Mouse (Mus musculus) heart, postnatal 25 days (tissue): ENCODE measurements at regions not wholly inside any gene's neighbourhood (a gene's known extent, or its start where the extent isn't known, plus 50 kb on each side); places are given as distances from the start of the nearest gene placed in this dataset.
"Not testable (repeated sequence)": the region's sequence is repeated elsewhere in the genome, so short reads cannot be mapped to it uniquely, and the experiment has no call there.

Source experiments
- DNase-seq: peaks from one replicate; pipeline ENCODE4 v3.0.0; 2022; ENCODE audit warnings: low spot score
- intact Hi-C: fragments of 180-260 bp; cut with DNase I; formaldehyde crosslinking; loops from one replicate; pipeline ENCODE4 v1.15.1; 2025

DNA sequence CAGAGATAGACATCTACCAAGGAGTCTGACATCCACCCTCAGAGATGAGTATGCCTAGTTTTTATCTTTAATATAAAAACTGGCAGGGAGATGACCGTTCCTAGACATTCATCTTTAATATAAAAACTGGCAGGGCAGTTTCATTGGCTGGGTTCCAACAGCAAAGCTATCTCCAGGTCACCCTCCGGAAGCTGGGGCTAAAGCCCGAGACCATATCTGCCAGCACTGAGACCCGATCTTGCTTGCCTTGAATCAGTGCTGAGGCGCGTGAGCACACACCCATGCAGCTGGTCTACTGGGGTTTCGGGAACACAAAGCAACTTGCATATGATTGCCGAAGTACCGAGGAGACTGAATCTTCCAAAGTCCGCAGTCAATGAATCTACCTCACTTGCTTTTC lies 144.5 kb upstream of the Dapk1 start:
- intact Hi-C loops, result no loop called here
- DNase-seq, result no peak

DNA sequence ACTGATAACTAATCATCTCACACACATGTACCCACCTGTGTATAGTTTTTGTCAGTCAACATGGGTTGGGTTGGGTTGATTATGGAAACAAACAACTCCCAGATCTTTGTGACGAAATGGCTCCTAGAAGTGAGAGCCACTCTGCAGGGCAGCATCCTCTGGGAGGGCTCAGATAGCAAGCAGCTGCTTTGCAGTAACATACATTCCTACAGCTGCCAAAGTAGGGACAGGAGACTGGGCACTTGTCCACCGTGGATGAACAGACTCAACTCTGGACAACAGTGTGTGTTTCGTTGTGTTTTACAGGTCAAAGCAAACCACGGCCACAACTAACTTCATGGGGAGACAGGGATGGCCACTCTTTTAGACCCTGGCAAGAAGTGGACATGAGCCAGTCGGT lies 142.7 kb upstream of the Dapk1 start:
- no peak for DNase-seq
- intact Hi-C loops, result no loop called here

DNA sequence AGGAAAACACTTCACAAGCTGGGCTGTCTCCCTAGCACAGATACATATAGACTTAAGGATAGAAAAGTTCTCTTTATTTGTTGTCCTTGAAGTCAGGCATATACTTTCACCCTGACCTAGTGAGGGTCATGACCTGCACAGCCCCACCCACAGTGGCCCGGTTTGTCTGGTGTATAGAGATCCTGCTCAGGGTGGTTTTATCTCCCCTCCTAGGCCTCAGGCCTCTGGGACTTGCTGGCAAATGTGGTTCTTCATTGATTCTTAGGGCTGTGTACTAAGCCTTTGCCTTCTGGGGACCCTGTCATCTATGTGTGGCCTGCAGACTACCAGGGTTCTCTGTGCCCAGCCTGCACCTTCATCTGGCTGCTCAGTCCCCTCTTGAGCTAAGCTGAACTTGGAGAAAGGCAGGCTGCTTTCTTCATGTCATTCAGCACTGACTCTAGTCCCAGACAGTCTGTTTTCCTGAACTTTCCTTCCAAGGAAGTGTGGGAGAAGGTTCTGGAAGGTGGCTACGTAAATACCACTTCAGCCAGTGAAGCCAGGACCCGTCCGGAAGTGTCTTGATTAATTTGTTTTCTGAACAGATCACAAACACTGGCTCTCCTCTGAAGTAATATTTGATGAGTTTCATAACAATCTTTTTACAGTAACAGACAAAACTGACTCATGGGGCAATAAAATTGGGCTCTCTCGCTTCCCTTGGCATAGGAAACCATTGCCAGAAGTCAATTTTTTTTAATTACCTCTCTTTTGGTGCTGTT lies 135.0 kb upstream of the Dapk1 start:
- intact Hi-C loops, result no loop called here
- no peak for DNase-seq

DNA sequence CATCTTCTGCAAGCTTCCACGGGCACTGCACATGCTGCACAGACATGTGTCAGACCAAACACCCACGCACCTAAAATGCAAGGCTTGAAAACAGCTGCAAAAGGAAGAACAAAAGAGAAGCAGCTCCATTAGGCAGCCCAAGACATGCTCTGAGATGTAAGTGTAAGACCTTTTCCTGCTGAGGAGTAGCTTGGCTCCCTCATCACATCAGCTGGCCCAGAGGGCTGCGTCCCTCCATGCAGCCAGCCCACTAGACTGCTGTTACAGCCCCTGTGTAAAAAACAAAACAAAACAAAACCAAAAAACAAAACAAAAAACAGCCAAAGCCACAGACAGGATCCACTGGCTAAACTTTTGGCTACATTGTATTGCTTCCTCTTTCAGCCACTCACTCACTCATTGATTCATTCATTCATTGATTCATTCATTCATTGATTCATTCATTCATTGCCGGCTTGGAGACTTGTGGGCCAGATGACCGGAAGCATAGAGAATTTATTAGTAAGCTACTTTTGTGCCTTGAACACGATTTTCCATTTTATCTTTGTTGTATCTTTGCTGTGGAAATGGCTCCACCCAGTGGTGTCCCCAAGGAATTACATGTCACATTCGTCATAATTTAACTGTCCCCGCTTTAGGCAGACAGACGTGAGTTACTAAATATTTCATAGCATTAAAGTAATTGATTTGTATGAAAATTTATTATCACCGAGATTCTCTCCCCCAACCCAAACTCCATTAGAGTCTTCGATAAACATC lies 133.7 kb upstream of the Dapk1 start:
- intact Hi-C loops, result loop anchor here (1.0 to 2.0 kb wide), 4 partner anchors 289 to 625 kb away; no protein-coding TSS in a partner anchor

DNA sequence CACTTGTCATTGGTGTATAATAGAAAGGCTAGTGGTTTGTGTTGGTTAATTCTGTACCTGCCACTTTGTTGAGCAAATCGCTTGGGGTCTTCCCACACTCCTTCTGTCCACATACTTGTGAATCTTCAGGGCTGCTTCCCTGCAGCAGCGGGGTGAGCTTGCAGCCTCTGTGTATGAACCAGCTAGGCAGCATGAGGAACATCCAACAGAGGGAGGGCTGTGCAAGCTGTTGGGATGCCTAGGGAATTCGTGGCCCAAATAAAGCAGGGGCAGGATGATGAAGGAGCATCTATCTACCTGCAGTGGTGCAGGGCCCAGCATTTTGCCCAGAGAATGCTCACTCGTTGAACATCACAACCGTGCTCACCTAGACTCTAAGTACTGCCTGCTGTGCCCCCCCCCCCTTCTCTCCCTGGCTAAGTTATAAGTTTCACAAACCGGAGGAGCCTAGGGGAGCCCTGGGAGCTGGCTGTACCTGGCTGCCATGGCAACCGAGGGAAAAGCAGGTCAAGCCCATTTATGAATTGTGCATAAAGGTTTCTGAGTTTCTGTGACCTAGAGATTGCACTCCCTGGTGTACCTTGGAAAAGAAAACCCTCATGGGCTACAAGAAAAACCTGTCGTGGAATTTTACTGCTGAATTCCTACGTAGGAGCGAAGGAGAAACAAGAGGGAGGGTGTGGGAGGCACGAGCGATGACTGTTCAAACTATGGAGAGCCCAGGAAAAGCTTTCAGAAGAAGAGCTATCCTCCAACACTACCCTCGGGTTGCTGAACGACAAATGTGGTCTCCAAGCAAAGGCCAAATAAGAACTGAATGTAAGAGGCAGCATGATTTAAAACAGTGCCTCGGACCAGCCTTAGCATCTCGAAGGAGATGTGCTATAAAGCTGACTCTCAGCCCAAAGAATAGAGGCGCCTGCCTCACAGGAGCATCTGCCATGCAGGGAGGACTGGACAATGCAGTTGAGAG lies 131.0 kb upstream of the Dapk1 start:
- DNase-seq, result no peak
- intact Hi-C loops, result no loop called here

More for the DNA sequence above, 133.7 kb upstream of the Dapk1 start:
- no peak for DNase-seq

DNA sequence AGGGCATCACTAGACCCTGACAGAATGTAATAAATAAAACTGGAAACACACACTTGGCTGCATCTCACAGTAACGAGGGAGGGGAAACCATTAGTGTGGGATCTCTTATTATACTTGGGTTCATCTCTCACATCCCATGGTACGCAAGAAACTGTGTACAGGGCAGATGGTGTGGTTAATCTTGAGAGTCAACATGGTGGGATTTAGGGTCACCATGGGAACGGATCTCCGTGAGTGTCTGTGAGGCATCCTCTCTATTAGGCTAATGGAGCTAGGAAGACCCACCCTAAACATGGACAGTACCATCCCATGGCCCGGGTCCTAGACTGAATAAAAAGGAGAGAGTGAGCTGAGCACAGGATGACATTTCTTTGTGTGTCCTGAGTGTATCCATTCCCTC lies 130.1 kb upstream of the Dapk1 start:
- intact Hi-C loops, result no loop called here
- no peak for DNase-seq

DNA sequence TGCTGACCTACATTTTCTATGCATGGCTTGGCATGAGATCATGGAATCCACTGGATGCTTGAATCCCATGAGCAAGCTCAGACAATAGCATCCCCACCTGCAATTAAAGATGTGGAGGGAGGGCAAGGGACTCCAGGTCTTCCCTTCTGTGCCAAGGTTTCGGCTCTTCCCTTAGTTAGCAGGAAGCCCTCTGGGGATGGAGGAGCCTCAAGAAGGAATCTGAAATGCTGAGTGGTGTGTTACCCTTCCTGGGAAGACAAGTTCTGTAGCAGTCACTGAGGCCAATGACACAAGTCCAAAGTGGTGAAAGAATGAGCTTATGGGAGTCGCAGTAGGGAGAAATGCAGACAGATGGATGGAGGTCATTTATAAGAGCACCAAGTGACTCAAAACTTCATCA lies 125.4 kb upstream of the Dapk1 start:
- no peak for DNase-seq
- intact Hi-C loops, result no loop called here

DNA sequence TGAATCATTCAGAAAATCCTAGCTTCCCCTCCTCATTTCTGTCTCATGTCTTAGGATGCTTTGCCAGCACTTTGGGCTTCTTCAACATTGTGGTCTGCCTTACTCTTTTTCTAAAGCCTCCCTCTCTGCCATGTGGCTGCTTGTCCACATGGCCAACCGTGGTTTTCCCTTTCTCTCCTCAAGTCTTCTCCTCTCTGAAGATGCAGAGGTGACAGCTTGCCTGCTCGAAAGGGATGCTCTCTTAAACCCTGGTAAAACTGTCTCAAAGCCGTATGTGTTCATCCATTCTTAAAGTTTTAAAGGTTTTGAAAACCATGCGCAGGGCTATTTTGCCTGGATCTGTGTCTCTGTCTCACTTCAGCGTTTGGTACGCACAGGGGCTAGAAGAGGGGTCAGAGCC lies 123.4 kb upstream of the Dapk1 start:
- intact Hi-C loops, result loop anchor here (2.0 kb wide), 2 partner anchors 122 to 260 kb away; partner anchors contain the start of gene Dapk1
- no peak for DNase-seq

DNA sequence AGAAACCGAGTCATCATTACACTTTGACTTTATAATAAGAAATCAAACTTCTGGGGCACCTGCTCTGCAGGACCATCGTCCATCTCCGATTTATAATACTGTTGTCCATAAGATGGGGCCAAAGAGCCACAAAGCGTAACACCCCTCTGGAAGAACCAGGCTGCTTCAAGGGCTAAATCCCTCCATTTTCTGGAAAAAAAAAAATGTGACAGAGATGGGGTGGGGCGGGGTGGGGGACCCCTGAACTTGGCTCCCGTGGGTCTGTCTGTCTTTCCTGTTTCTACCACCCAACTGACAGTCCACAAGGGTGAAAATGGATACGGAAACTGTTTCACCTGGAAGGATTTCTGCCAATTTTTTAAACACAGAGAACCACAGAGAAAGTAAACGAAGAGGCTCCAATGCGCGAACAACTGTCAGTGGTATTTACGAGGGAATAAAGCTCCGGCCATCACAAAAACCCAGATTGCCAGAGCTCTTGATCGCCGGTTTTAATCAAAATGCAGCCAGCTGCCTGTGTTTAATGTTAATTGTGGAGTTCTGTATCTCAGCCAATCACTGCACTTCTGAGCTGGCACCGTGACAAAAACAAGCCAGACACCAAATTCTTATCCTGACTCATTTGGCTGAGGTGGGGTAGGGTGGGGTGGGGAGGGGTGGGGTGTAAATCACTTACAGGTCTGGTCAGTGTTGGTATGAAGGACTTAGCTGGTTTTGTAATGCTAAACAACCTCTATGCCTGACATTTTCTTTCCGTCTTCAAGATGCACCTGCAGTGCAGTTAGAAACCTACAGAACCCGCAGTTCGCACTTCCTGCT lies 122.5 kb upstream of the Dapk1 start:
- no peak for DNase-seq
- intact Hi-C loops, result loop anchor here (1.0 to 2.0 kb wide), 3 partner anchors 122 to 265 kb away; partner anchors contain the start of gene Dapk1

DNA sequence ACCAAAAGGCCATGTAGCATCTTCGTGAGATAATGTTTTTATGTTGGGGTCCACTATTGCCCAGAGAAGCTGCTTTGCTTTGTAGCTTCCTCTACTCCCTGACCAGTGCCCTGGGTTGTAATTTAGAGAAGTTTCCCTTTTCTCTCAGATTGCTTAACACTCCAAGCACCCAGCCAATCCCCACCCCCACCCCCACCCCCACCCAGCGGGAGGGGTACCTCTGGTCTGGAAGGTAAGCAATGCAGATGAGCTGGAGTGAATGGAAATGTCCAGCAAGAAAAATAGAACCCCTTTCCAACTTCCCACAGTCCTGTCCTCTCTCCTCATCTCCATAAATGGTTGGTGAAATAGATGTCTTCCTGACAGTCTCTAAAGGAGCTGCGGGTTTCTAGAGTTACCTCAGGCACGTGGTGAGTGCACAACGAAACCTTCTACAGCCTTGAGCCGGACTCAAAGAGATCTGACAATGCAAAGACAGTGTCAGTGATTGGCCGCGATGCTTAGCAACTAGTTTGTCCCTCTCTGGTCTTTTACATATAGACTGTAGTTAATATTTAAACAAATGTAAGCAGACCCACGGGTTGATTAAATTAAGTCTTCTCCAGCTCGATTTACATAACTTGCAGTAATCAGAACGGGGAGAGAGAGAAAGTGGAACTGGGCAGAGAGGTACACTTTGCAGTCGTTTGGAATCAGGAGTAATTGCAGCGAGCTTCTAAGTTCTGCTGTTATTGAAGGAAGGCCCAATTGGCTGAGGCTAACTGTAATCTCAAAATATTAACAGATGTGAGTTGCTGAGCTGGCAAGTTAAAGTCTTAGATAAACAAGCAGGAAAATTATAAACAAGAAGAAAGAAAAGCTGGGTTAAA lies 121.7 kb upstream of the Dapk1 start:
- no peak for DNase-seq
- intact Hi-C loops, result loop anchor here (1.0 to 2.0 kb wide), 3 partner anchors 121 to 264 kb away; partner anchors contain the start of gene Dapk1

DNA sequence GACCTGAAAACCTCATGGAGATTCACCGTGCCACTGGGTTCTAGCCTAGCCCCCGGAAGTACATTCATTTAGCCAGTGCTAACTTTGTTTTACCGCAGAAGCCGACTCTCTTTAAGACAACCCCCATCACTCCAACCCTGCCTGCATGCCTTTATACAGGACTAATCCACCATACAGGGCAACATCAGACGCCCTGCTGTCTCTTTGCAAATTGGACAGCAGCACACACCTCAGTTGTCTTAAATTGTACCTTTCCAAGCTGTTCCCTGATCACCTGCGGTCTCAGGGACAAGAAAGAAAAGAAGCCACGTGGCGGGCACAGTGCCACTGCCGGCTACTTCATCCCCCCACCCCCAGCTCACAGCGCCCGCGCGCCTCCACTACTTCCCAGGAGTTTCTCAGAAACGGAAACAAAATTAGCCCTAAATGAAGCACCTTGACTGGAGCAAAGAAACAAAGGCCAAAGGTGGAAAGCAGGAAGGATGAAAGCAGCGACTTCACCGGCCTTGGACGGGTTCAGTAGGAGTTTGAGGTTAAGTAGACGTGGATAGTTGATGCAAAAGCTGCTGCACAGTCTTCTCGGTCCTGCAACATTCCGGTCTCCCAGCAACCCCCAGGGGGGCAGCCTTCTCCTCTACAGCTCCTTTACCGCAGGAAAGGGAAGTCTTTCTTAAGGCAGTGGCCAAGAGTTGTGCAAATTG lies 120.9 kb upstream of the Dapk1 start:
- intact Hi-C loops, result no loop called here
- DNase-seq, result no peak

DNA sequence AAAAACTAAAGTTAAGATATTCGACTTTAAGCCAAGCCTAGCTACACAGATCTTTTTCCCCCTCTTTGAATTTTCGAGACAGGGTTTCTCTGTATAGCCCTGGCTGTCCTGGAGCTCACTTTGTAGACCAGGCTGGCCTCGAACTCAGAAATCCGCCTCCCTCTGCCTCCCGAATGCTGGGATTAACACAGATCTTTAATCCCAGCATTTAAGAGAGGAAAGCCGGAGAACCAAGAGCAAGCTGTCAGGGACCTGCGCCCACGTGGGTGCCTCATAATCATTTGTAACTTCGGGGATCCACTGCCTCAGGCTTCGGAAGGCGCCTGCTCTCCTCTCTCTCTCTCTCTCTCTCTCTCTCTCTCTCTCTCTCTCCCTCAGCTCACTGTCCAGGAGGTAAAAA lies 120.3 kb upstream of the Dapk1 start:
- DNase-seq, intact Hi-C loops: not testable (repeated sequence)

DNA sequence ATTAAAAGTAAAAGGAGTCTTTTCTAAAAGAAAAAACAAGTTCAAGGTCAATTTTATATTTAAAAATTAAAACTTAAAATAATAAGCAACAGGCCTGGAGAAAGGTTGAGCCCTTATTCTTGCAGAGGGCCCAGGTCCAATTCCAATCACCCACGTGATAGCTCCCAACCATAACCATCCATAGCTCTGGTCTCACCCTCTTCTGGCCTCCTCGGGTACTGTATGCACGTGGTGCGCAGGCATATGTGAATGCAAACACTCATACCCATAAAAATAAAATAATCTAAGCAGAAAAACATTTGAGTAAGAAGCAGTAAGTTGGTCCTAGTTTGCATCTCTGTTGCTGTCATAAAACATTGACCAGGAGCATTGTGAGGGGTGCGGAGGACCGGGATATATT lies 119.8 kb upstream of the Dapk1 start:
- DNase-seq, result no peak
- intact Hi-C loops, result no loop called here

DNA sequence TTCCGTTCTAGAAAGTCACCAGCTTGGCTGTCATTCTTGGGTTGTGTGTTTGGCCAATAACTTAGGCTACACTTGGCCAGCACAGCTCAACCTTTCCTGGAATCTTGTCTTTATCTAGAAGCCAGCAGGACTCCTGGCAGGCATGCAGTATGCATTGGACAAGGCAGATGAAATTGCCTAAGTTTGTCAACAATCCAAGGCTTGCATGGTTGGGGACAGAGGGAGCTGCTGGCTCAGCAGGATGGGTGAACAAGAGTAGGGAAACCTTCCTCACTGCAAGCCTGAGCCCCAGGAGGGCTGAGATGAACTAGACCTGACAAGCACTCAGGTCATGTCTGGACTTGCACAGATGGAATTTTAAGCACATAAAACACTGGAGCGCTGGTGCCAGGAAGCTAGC lies 115.6 kb upstream of the Dapk1 start:
- peak; percentile 59 for DNase-seq
- intact Hi-C loops, result loop anchor here (5.0 kb wide), 1 partner anchor 36 kb away; no protein-coding TSS in a partner anchor

DNA sequence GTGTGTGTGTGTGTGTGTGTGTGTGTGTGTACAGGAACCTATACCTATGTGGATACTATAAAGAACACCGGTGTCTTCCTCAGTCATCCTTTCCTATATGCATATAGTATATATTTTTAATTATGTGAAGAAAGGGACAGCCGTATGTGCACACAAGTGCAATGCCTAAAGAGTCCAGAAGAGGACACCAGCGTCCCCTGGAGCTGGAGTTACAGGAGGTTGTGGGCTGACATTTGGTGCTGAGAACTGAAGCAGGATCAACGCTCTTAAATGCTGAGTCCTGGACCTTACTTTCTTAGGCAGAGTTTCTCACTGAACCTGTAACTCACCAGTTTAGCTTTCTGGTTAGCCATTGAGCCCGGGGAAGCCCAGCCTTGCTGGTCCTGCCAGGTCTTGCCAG lies 114.9 kb upstream of the Dapk1 start:
- intact Hi-C loops, result loop anchor here (5.0 kb wide), 1 partner anchor 35 kb away; no protein-coding TSS in a partner anchor
- no peak for DNase-seq

DNA sequence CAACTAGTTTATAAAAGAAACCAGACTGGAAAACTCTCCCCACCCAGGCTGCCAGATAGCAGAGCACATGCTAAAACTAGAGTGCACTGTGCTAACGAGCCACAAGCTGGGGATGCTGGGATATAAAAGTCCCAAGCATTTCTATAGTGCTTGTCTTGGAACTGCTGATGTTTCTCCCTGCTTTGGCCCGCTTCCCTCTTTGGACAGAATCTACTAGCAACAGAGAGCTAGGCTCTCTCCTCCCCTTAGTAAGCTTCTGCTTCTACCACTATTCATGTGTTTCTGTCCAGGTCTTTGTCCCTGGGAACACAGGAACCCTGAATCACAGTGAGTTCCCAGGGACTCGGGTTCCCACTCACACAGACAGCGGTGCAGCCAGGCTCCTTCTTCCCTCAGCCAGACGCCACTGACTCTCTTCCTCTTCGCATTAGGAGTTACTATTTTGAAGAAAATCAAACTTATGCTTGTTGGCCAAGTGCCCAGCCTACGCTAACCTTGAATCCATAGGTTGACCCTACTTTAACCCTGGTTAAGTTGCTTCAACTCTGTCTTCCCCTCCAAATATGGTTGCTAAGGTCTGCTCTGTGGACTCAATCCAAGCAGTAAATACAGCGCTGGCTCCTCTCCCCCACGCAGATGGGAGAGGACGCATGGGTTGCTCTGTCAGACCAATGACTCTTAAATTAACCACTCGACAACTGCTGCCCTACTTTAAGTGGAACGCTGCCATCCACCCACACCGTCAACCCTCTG lies 113.4 kb upstream of the Dapk1 start:
- intact Hi-C loops, result loop anchor here (5.0 kb wide), 1 partner anchor 34 kb away; no protein-coding TSS in a partner anchor
- DNase-seq, result no peak

DNA sequence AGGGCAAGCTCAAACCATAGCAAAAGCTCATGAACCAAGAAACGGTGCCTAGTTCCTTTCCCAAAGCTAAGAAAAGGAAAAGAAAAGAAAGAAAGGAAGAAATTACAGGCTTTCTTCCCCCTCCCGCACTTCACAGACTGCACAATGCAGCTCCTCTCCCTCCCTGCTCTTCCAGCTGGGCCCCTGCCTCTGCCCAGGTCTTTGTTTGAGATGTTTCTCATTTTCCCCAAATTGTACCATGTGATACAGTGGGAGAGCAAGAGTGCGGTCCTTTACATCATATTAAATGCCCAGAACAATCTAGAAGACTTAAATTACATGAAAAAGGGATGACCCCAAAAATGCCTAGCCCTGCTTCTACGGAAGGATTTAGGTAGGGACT lies 112.9 kb upstream of the Dapk1 start:
- no peak for DNase-seq
- intact Hi-C loops, result loop anchor here (5.0 kb wide), 1 partner anchor 33 kb away; no protein-coding TSS in a partner anchor
